Mouse (Mus musculus) ovary, postnatal 36 days (tissue): Measurements from ENCODE around the gene Amz2.

Source experiments
- DNase-seq: peaks from one replicate; pipeline ENCODE4 v3.0.0; 2022; ENCODE audit warnings: low spot score, mixed read lengths

Gene Amz2

DNA sequence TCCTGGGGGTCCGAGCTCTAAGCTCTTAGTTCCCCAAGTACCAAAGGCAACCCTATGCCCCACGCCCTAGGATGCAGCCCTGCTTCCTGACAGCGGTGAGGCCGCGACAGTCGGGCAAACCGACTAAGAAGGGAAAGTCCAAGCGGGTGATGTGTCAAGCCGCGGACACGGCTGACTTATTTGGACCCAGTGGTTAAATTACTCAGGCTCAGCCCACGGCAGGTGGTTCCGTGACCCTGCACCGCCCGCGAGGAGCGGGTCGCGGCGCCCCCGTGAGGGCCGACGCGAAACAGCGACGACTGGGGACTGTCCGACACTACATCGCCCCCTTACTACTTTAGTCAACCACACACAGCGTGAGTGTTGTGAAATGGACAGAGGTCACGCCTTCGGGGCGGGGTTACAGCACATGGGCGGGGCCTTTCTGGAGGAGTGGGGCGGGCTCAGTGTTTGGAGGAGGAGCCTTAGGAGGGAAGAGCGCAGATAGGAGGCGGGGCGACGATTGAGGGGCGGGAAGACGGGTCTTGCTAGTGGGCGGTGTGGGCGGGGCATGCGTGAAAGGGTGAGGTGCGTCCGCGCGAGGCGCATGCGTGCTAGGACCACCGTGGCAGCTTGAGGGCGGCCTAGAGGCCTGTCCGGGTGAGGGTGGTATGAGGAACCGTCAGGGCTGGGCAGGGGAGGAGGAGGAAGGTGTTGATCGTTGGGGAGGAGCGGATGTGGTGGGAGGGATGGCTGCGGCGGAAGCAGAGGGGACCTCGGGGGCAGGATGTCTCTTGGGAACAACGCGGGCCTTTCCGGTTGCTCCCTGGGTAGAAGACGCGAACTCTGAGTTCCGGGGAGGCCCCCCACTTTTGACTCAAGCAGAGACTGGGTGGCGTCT is at the start of gene Amz2:
Amz2 (plus strand) TSS at position 555 of the 880 bp plus-strand sequence.
- DNase-seq = peak; percentile 100

DNA sequence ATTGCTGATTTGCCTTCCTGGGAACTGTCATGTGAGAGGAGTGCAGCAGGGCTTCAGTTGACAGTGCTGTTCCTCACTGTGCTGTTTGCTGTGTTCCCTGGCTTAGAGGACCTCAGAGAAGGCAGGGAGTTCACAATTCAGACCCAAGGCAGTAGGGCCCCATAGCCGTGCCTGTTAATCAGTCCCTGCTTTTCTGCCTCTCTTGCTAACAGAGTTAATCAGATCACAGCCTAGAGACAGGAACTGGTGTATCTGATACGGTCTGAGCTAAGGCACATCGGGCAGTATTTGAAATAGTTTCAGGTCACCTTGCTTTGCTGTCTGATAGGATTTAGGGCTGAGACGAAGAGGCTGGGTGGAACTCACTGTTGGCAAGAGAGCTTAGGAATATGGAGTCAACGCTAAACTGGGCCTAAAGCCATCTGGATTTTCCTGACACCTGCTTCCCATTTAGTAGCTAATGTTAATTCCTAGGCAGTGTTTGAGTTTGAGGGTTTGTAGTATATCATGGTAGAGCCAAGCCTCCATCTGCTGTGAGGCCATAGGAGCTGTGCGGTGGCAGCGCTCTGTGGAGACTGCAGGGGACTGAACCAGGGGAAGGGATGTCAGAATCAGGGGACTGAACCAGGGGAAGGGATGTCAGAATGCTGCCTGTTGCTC is 49.1 kb upstream of the Amz2 start:
- no peak for DNase-seq

DNA sequence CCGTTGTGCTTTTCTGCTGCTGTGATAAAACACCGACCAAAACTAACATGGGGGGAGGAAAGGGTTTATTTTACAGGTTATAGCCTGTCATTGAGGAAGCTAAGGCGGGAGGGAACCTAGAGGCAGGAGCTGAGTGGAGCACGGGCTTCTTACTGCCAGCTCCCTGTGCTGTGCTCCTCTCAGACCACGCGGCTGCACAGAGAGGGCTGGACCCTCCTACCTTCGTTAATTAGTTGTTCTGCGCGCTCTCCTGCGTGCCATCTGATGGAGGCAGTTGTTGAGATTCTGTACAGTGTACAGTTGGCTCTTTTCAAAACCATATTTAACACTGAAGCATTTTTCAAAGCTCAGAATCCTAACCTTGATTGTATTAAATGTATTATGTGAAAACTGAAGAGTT is 48.3 kb upstream of the Amz2 start:
- no peak for DNase-seq

DNA sequence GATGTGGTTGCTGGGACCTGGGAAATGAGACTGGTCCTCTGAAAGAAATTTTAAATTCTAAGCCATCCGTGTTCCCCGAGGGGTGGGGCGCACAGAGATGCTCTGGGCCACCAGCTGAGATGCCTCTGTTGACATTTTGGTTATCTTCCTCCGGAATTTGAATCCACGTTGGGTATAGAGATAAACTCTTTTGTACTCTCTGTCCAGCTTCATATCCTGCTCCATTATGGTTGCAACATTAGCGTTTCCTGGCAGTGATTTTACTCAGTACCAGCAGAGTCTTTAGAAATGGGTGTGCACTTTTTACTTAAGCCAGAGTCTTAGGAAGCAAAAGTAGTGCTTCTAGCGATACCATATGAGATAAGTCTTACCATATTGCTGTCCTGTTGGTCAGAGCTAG is 47.7 kb upstream of the Amz2 start:
- DNase-seq = no peak

DNA sequence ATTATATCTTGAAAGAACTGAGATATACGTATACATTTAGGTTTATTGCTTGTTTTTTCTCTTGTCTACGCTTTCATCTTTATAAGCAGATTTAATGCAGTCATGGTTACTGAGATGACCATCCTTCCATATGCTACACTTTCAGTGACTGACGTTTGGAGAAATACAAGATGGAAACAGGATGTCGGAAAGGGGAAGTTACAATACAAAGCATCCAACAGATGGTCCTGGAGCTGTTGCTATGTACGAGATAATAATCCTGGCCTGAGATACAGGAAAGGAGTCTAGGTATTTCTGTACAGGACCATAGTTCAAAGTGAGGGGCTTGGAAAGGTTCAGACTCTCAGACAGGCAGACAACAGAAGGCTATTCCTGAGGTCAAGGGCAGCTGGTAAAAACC is 45.1 kb upstream of the Amz2 start:
- DNase-seq = no peak

DNA sequence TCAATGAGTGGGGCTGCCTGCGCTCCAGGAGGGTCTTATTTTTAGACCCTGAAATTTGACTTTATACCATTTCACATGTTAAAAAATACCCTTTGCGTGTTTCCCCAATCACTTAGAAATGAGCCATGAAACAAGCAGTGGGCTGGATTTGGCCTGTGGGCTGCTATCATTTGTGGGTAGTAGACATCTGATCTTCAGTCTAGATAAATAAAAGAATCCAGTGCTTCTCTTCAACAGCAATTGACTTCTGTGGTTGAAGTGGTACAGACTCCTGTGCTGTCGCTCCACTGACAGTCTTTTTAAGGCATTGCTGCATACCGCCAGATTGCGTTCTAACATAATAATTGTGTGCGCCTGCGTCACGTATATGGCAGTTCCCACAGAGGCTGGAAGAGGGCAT is 40.5 kb upstream of the Amz2 start:
- DNase-seq = no peak

DNA sequence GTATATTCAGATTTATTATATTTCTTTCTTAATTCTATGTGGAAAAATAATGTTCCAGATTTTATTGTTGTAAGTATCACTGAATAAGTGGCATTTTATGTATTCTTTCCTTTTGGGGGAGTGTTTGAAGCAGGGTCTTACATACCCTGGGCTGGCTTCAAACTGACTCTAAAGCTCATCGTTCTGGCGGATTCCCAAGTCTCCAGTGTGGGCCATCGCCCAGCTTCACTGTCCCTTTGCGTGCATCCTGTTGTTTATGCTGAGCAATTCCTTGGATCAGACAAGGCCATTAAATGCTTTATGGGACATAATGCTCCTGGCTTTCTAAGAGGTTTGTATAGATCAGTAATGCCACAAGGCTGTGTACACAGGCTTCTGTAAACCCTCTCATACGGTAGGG is 36.7 kb upstream of the Amz2 start:
- no peak for DNase-seq

DNA sequence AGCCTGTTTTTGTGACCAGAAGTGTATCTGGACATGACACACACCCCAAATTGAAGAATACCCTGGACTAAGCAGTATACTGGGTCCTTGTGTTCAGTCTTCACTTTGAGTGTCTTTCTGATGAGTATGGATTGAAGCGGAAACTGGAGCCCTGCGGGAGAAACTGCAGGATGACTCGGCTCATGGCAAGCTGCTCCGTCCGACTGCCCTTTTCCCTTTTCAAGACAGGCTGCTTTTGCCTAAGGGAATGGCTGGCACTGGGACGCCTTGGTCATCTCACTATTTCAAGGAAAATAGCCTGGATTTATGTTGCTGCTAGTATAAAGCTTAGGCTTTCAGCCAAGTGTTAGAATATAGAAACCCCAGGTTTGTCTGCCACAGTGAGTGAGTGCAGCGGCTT is 34.5 kb upstream of the Amz2 start:
- DNase-seq = no peak

DNA sequence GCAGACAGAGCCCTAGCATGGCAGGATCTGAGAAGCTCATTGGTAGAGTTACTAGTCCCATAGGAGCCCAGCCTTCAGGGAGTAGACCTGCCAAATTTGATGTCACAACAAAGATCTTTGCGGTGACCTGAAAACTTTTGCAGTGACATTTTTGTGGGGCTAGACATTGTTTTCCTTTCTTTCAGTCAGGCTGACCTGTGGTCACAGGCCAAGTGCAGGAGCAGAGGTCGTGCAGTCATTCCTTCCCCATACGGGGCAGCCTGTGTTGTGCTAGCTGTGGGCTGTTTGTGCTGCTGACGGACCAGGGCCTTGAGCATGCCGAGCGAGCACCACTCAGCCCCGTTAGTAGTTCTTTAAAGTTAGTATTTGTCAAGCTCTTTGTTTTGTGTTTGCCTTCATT is 34.0 kb upstream of the Amz2 start:
- DNase-seq = peak; percentile 45

DNA sequence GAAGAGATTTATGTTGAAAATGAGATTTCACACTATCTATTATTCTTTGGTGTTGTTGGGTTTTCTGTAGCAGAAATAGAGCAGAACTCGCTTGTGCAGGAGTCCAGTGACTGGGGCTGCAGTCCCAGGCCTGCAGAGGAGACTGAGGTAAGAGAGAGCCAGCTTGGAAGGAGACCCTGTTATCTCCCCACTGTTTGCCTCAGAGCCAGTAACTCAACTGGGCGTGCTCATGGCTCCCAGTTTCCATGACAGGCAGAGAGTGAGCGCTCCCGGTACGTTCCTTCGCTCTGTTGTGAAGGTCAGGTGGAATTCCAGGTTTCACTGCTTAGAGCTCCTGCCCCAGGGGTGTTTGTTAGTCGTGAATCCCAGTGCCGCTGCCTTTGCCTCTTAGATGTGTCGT is 33.1 kb upstream of the Amz2 start:
- no peak for DNase-seq

DNA sequence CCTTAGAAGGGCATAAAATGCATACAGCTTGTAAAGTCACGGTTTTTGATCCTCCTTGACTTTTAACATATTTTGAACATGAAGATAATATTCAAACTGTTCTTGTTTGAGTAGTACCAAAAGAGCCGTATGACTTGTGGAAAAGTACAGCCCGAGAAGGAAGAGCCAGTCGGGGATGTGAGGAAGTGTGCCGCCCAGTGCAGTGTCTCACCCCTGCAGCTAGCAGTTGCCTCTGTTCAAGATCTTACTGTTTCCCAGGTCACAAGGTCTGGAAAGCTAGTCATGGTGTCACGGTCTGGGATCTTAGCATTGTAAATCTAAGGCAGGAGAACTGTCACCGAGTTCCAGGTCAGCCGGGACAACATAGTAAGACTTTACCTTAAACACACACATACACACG is 31.0 kb upstream of the Amz2 start:
- no peak for DNase-seq

DNA sequence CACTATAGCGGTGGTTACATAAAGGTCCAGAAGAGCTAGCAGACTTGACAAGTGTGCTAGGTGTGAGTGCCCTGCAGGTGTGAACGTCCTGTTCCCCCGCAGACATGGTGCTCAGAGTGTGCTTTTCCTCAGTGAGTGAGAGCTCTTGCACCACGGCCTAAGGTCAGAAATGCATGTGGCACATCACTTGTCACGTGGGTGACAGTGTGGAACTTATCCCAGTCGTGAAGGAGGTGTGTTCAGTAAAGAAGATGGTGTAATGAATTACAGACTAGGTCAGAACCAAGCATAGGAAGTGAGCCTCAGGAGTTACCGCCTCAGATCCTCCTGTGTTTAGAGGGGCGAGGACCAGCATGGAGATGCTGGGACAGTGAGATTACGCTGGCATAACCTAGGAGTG is 30.5 kb upstream of the Amz2 start:
- no peak for DNase-seq

DNA sequence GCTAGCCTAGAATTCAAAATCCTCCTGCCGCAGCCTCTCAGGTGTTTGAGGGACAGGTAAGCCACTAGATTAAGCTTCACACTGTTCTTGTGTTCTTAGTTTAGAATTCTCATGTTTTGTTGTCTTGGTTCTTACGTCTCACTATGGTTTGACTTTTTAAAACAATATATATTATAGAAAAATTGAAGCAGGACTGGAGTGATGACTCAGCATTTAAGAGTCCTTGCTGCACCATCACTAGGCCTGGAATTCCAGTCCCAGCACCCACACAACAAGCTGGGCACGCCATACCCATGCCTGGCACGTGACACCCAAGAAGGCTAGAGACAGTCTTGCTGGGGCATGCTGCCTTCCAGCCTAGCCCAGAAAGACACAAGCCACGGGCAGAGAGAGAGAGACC is 19.3 kb upstream of the Amz2 start:
- no peak for DNase-seq

DNA sequence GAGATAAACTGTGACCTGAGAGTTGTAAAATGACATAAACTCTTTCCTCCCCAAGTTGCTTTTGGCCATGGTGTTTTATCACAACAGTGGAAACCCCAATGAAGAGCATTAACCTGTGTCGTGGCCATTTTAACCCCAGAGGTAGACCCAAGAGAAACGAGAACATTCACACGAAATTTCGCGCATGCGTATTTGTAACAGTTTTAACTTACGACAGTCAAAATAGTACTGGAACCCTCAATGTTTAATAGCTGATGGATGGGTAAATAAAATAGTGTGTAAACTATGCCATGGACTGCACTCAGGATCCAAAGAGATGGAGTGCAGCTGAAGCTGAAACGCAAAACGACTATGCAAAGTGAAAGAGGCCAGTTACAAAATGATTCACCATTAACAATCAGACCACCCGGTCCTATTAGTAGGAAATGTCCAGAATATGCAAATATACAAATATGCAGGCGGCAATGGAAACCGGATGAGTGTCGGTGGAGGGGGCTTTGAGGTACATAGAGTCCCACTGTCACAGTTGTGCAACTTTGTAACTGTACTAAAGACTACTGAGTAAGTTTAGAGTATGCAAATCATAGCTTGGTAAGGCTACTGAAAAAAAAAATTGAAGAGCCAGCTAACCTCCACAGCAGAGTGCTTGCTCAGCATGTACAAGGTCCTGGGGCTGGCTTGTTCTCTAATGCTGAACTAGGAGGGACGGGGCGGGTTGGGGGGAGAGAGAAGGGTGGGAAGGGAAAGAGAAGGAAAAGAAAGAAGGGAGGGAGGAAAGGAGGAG is 15.4 kb upstream of the Amz2 start:
- no peak for DNase-seq

DNA sequence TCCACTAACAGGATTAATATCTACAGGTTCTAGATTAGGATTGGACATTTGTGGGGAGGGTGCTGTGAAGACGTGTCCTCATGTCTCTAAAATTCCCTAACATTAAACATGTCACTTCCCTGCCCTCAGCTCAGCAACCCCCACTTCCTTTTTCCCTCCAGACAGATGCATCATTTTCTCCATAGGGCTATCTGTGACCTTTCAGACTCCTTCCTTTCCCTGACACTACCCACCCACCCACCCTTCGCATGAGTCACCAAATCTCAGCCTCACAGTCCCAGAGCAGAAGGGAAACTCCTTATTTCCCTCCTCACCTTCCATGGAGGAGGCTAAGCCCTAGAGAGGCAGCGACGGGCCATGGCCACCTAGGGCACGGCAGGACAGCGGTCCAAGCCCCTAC is 12.1 kb upstream of the Amz2 start, which contains the start of gene 9930022D16Rik:
9930022D16Rik (plus strand) TSS at position 301 of the 400 bp plus-strand sequence.
- DNase-seq = no peak

DNA sequence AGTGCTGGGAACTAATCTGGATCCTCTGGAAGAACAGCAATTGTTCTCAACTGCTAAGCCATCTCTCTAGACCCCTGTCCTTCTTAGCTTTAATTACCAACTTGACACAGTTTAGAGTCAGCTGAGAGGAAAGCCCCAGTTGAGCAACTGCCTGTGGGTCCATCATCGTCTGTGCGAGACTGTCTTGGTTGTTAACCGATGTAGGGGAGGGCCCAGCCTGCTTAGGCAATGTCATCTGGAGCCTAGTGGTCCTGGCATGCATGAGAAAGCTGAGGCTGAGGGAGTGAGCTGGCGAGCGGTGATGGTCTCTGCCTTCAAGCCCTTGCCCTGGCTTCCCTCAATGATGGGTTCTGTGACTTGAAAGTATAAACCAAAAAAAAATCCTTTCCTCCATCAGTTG is 10.9 kb upstream of the Amz2 start:
- no peak for DNase-seq

DNA sequence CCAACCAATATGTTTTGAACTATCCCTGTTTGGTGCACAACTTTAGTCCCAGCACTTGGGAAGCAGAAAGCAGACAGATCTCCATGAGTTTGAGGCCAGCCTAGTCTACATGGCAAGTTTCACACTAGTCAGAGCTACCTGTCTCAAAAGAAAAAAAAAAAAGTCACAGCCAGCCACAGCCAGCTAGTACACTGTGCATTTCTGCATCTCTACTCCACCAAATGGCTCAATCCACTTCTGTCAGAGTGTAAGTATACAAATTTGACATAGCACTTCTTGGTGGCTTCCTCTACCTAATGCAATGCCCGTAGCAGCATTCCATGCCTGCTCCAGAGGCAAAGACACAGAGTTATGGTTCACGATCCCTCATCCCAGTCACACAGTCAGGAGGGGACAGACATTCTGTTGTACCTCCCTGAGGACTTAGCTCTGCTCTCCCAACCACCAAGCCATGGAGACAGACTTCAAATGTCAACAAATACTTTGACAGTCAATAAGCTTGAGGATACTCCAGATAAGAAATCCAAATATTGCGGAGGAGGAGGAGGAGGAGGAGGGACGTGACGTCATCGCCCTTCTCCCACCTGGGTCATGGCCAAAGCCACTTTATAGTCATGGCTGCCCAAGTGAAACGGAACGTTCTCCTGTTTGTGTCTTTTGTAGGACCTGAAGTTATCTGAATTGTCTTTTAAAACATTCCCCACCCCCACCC is 8.9 kb upstream of the Amz2 start:
- no peak for DNase-seq

DNA sequence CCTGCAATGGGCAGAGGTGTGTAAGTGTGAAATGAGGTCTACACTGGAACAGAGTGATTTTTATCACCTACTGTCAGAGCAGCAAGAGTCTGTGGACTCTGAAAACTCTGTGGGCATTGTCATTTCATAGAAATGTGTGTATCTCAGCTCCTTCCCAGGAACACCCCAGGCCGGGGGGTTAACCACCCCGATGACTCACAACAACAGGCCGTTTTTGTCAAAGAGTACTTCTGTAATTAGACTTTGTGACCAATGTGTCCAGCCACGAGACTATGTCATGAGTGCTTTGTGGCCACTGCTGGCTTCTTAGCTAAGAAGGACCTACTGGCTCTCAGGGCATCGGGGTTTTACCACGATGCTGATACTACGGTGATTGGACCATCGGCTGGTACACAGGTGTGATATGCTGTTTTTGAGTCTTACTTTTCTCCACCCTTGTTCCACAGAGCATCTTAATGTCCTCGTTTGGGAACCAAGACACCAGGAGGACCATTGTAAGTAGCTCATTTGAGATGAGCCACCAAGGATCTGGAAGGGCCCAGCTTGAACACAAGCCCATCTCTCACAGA is 8.2 kb upstream of the Amz2 start:
- no peak for DNase-seq

DNA sequence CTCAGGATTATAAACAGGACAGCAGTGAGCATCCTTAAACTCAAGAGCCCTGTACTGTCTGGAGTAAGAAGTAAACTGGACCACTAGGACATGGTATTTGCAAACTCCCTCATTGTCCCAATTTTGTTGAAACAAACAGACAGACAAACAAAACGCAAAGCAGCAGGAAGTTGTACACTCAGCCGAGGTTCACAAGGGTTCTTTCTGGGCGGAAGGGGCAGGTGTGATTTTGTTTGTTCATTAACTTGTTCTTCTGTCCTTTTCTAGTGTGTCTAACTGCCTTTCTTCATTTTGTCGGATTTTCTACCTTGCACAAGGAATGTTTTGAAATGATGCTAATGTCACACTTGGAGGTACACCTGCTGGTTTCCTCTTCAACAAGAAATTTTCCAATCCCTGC is 6.3 kb upstream of the Amz2 start:
- no peak for DNase-seq

DNA sequence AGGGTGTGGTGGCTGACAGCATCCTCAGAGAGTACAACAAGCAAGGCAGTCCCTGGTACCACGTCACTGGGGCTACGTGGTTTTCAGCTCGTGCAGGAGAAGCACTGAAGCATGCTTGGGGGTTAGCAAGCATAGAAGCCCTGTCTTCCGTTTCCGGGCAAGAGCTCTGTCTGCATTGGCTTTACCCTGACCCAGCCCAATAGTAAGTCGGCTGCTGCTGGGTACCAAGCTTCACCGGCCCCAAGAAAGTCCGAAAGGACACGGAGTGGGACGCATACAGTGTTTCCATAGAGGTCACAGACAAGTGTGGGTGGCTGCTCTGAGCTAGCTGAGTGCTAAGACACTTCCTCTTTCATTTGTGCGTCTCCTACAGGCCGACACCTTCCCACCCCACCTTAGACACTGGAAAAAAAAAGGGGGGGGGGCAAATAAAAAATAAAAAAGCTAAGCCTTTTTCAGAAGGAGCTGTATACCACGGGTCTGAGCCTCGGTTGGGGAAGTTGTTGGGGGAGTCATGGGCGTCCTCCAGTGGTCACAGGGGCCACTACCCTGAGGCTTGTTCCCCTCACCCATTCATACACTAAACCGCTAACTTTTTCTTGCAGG is 5.7 kb upstream of the Amz2 start:
- no peak for DNase-seq

DNA sequence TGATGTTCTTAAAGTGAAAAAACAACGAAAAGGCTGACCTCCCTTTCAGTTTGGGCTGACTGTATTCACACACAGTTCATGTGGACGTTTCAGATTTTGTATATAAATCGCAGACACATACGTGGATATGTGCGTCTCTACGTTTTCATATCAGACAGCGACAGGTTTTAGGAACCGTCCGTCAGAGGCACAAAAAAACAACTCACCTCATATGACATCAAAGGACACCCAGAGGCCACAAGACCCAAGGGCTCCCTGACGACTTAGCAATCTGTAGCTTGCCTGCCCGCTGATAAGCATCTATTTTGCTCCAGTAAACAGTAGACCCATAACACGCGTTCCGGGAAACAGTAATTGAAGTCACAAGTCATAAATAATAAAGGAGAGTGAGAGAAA is 5.2 kb upstream of the Amz2 start:
- DNase-seq = no peak
